Mouse (Mus musculus) megakaryocyte, embryonic 14.5 days (primary cell): ENCODE results near the gene Platr17. TPM values are rescaled to one million over a fixed set of nuclear protein-coding genes. Genes with fewer than 3 reads are reported as not detected.

ENCODE experiments used
- H3K27me3 ChIP-seq: replicated peaks from 2 replicates; pipeline ENCODE3; 2012; ENCODE audit warnings: inconsistent platforms
- H3K36me3 ChIP-seq: replicated peaks from 2 replicates; pipeline ENCODE3; 2012; ENCODE audit warnings: low read length, inconsistent platforms, mixed read lengths
- H3K4me1 ChIP-seq: 2 replicates; pipeline ENCODE4 v1.6.1; 2012; ENCODE audit warnings: inconsistent platforms
- H3K4me3 ChIP-seq: replicated peaks from 2 replicates; pipeline ENCODE3; 2012; ENCODE audit warnings: moderate library complexity, mild to moderate bottlenecking, inconsistent platforms
- H3K9me3 ChIP-seq: 2 replicates; pipeline ENCODE4 v1.6.1; 2012; ENCODE audit warnings: inconsistent platforms
- FLI1 ChIP-seq: IDR thresholded peaks from 2 replicates; pipeline ENCODE4 v1.6.1; 2012; ENCODE audit warnings: low read length, inconsistent platforms, mixed read lengths
- GATA1 ChIP-seq: IDR thresholded peaks from 3 replicates; pipeline ENCODE4 v1.6.1; 2012; ENCODE audit warnings: mixed read lengths, low read length, inconsistent platforms, borderline replicate concordance
- polyA plus RNA-seq: library from polyadenylated mRNA; stranded (reverse); fragments of >175 nt; gene quantifications from 2 replicates; pipeline ENCODE4 v1.2.3, GENCODE M21; 2012; ENCODE audit warnings: low replicate concordance; ENCODE audit not compliant: insufficient read depth

Platr17 gene
- polyA plus RNA-seq, 1 experiment: not detected

DNA sequence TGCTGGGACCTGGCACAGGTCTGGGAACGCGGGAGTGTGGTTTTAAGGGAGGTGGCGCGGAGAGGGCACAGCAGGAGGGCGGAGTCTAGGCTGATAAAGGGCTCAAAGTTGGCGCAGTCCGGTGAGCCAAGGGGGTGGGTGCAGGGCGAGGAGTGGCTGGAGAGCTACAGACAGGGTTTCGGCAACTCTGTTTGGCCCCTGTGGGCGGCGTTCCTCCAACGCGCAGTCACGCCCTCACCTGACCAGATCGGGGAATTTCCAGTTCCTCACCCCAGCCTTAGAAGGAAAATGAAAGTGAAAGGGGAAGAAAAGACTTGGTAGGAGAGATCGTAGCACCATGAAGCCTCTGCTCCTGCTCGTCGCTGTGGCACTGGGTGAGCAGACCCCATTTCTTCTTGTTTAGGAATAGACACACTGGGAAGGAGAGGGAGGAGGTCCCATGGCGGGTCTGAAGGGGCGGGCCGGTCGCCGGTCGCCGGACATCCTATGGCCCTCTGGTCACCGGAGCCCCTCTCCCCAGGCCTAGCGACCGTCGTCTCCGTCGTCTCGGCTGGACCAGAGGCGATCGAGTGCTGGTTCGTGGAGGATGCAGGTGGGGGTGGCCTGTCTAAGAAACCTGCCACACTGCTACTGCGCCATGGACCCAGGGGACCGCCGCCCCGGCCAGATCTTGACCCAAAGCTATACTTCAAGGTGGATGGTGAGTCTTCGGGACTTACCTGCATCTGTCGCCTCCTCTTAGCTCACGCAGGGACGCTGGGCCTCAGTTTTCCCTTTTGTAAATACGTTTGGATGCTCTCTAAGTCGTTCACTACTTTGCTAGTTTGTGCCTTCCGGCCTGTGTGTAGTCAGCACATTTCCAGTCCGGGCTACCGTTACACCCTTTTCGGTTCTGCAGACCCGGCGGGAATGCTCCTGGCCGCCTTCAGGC is 14.7 kb downstream of the Platr17 start:
- 0 out of 2 replicates have a peak, but pooled peaks cover 5% of the 10 kb centered on the region for H3K9me3 ChIP-seq
- TF ChIP-seq GATA1: no peak
- peaks cover 69% of the 10 kb centered on the region for H3K4me1 ChIP-seq
- H3K36me3 ChIP-seq: peaks cover 63% of the 10 kb centered on the region
- no peaks in the 10 kb centered on the region for H3K27me3 ChIP-seq
- H3K4me3 ChIP-seq: peak overlapping the region; percentile 93

DNA sequence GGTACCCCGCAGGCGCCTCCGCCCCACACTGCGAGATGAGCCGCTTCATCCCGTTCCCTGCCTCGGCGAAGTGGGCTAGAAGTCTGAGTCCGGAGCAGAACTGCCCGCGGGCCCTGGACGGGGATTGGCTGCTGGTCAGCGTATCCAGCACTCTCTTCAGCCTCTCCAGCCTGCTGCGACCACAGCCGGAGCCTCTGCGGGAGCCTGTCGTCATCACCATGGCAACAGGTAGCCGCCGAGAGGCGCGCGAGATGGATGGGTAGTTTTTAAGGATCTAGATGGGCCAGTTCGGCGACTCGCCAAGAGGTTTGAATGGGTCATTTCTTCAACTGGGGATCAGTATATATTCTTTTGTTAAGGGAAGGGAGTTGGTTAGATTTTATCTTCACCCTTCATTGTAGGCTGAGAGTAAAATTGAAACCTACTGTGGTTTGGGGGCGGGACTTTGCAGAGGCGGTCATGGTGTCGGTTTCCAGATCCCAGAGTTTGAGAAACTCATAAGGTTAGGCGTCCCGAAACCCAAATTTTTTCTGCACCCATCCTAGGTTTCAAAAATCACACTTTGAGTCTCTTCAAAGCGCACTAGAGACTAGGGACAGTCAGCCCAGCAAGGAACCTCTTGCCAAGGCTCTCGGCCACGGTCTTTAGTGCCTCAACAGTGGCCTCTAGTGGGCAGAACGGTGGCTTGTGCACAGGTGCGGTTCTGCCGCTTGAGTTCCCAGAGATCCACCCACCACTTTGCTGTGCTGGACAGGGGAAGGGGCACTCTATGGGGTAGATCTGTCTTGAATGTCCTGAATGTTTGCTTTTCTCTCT is 15.6 kb downstream of the Platr17 start:
- no peak for TF ChIP-seq FLI1
- TF ChIP-seq GATA1: no peak
- Histone ChIP-seq H3K4me1 (peaks cover 65% of the 10 kb centered on the region), H3K4me3 (peak overlapping the region; percentile 93), H3K9me3 (0 out of 2 replicates have a peak, but pooled peaks cover 5% of the 10 kb centered on the region), H3K36me3 (peaks cover 65% of the 10 kb centered on the region), H3K27me3 (no peaks in the 10 kb centered on the region)

DNA sequence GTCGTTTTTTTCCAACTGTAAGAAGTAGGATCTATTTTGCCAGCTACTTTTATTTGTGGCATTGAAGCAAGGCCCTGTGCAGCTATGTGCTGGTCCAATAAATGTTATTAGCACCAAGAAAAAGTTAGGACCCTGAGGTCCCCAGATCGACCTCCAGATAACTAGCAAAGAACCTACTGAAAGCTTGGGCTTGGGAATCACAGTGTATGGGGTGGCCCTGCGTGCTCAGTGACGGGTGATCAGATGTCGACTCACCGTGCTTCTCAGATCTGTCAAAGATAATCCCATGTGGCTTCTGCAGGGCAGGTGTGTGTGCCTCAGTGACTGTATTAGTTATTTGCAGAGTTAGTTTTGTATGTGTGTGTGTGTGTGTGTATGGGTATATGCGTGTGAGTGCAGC is 16.4 kb downstream of the Platr17 start:
- peaks cover 70% of the 10 kb centered on the region for H3K4me1 ChIP-seq
- no peaks in the 10 kb centered on the region for H3K27me3 ChIP-seq
- 0 out of 2 replicates have a peak, but pooled peaks cover 5% of the 10 kb centered on the region for H3K9me3 ChIP-seq
- peak overlapping the region; percentile 93 for H3K4me3 ChIP-seq
- H3K36me3 ChIP-seq: peaks cover 73% of the 10 kb centered on the region
- TF ChIP-seq FLI1 (no peak), GATA1 (no peak)

DNA sequence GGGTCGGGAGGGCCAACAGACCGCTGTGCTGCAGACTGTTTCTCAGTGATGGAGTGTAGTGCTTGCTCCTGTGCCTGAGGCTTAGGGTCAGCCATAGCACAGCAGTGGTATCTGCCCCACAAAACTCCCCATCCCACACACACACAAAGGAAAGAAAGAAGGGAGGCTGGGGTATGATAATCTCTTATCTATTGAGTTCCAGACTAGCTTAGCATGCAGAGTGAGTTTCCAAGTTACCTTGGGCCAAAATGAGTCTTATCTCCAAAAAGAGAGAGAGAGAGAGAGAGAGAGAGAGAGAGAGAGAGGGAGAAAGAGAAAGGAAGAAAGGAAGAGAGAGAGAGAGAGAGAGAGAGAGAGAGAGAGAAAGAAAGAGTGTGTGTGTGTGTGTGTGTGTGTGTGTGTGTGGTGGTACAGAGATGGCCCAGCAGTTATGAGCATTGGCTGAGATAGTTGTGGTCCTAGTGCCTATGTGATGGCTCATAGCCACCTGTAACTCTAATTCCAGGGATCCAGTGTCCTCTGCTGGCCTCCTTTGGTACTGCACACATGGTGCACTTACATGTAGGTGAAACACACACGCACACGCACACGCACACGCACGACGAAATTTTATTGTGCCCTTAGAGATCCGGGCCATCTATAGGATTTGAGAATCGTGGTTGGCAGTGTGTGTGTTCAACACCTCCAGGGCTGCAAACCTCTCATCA is 19.8 kb downstream of the Platr17 start:
- H3K4me3 ChIP-seq: no peak overlapping the region
- peaks cover 76% of the 10 kb centered on the region for H3K36me3 ChIP-seq
- TF ChIP-seq FLI1 (no peak), GATA1 (no peak)
- no peaks in the 10 kb centered on the region for H3K27me3 ChIP-seq
- no peaks in the 10 kb centered on the region for H3K9me3 ChIP-seq
- peaks cover 60% of the 10 kb centered on the region for H3K4me1 ChIP-seq

DNA sequence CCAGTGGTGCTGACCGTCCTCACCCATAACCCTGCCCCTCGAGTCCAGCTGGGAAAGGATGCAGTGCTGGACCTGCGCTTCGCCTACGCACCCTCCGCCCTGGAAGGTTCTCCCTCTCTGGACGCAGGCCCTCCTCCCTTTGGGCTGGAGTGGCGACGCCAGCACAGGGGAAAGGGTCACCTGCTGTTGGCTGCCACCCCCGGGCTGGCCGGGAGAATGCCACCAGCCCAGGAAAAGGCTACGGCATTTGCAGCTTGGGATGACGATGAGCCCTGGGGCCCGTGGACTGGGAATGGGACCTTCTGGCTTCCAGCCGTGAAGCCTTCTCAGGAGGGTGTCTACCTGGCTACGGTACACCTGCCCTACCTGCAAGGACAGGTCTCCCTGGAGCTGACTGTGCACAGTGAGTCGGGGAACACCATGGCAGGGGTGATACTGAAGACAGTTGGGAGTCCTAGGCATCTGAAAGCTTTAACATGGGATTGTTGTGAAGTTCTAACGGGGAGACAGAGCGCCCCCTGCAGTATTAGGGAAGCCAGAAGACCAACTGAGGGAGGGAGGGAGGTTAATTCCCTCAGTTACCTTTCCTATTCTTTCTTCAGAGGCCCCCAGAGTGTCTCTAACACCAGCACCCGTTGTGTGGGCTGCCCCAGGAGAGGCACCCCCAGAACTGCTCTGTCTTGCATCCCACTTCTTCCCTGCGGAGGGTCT is 20.6 kb downstream of the Platr17 start:
- H3K4me3 ChIP-seq: no peak overlapping the region
- peaks cover 76% of the 10 kb centered on the region for H3K36me3 ChIP-seq
- TF ChIP-seq GATA1: no peak
- no peak for TF ChIP-seq FLI1
- H3K4me1 ChIP-seq: peaks cover 63% of the 10 kb centered on the region
- H3K9me3 ChIP-seq: no peaks in the 10 kb centered on the region
- H3K27me3 ChIP-seq: no peaks in the 10 kb centered on the region

DNA sequence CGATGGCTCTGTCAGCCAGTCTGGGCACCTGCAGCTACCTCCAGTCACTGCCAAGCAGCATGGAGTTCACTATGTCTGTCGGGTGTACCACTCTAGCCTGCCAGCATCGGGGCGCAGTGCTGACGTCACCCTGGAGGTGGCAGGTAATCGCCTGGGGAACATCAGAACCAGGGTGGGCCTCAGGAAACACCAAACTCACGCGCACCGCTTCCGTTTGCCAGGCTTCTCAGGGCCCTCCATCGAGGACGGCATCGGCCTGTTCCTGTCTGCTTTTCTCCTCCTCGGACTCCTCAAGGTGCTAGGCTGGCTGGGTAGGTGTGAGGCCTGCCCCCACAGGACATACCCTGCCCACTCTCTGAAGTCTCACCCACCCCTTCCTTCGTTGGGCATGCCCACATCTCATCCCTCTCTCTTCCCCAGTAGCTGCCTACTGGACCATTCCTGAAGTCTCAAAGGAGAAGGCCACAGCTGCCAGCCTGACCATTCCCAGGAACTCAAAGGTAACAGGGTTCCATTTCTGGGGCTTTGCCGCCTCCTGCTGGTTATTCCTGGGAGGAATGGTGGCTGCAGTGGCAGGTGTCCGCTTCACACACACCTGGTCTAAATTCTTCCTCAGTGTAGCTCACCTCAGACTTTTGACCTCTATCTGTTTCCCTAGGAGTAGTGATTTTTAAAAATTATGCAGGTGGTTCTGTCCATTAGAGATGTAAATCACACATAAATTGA is 21.4 kb downstream of the Platr17 start:
- H3K4me3 ChIP-seq: no peak overlapping the region
- no peaks in the 10 kb centered on the region for H3K9me3 ChIP-seq
- peaks cover 64% of the 10 kb centered on the region for H3K4me1 ChIP-seq
- TF ChIP-seq FLI1 (no peak), GATA1 (no peak)
- no peaks in the 10 kb centered on the region for H3K27me3 ChIP-seq
- H3K36me3 ChIP-seq: peaks cover 72% of the 10 kb centered on the region

DNA sequence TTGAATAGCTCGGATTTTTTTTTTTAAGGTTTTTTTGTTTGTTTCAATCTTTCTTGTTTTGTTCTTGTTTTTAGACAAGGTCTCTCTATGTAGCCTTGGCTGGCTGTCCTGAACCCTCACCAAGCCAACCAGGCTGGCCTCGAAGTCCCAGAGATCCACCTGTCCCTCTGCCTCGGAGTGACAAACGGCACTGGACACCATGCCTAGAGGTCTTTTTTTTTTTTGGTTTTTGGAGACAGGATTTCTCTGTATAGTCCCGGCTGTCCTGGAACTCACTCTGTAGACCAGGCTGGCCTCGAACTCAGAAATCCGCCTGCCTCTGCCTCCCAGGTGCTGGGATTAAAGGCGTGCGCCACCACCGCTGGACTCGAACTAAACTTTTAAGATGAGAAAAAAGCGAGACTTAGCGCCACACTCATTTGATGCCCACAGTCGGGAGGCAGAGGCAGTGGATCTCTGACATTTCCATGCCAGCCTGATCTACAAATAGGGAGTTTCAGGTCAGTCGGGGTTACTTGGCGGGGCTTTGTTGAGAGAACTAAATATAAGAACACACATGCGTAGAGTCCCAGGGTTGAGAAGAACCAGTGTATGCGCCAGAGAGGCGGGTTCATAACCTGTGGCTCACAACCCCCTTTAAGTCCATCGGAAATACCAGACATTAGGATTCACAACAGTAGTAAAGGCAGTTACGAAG is 23.5 kb downstream of the Platr17 start:
- peaks cover 60% of the 10 kb centered on the region for H3K4me1 ChIP-seq
- no peaks in the 10 kb centered on the region for H3K27me3 ChIP-seq
- TF ChIP-seq GATA1: no peak
- no peak for TF ChIP-seq FLI1
- no peaks in the 10 kb centered on the region for H3K9me3 ChIP-seq
- H3K4me3 ChIP-seq: peak overlapping the region; percentile 100
- H3K36me3 ChIP-seq: peaks cover 76% of the 10 kb centered on the region

DNA sequence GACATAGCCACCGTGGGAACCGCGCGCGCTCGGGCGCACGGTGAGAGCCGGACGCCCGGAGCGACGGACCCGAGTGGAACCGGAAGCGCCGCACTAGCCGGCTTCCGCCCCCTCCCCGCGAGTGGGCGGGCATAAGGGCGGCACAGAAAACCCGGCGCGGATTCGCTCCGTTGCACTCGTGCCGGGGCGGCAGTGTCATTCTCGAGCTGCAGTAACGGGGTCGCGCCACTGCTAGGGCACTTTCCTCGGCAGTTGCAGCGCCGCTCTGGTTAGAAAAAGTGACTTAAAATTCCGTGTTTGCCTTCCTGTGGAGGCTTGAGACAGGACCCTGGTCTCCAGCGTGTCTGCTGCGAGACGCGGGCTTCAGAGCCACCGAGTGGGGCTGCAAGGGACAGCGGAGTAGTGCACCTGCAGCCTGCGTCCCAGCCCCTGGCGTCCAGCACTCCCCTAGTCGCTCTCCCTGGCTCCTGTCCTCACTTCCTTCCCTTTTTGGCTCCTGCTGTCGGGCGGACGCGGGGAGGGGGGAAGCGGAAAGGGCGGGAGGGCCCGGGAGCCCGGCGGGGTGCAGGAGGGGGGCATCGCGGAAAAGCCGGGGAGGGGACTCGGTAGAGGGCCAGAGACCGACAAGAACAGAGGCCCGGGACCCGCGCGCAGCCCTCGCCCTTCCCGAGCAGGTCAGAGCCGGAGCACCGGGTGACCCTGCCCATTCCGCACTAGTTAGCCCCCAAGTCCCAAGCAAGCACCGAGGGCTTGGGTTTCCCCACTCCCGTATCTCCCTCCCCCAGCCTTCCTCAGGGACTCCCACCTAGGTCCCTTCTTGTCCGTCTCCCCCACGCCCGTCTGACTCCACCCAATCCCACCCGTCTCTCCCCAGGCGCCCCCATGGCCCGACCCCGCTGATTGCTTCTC is 24.7 kb downstream of the Platr17 start, which contains the start of gene Rgl2:
Rgl2 (plus strand) TSS at position 173 of the 909 bp plus-strand sequence.
- TF ChIP-seq GATA1 (no peak), FLI1 (no peak; the same call in 1 of the 2 replicates)
- Histone ChIP-seq H3K4me1 (peaks cover 57% of the 10 kb centered on the region), H3K36me3 (peaks cover 75% of the 10 kb centered on the region)

More for the DNA sequence above, 24.7 kb downstream of the Platr17 start, which contains the start of gene Rgl2:
- Histone ChIP-seq H3K4me3 (peak within 1 kb of the TSS; percentile 100), H3K27me3 (no peaks in the 10 kb centered on the region), H3K9me3 (no peaks in the 10 kb centered on the region)
